ENCODE assay signal across 11 mouse cellular contexts in genomic region chr15:82342543-82342935, GRCm38 (mm10). TPM values are rescaled to one million over a fixed set of nuclear protein-coding genes. Genes with fewer than 3 reads are reported as not detected.
DNase-seq lines count a peak whose midpoint lies in the region; ATAC-seq lines count a peak whose summit lies in the region.
"Had no signal": no experiment of that assay in that cellular context is flagged by ENCODE, and none has a peak within 500 bp of the region (broad histone marks: within the 10 kb centered on the region; RNA-seq: fewer than 3 reads in every experiment).

No protein-coding gene starts in this region.

- H3K27ac ChIP-seq in heart, embryonic 16.5 days (ENCODE audit: low read length): peak overlapping the region; percentile 86
- H3K27ac ChIP-seq in limb, embryonic 13.5 days: no peak overlapping the region

- no peaks in the 10 kb centered on the region for H3K9me3 ChIP-seq in heart, embryonic 16.5 days (replicated peaks; ENCODE audit: control insufficient read depth, low read length)
- no peaks in the 10 kb centered on the region for H3K9me3 ChIP-seq in limb, embryonic 13.5 days
- H3K9me3 ChIP-seq: lung, embryonic 15.5 days had no signal

- ATAC-seq in heart, embryonic 16.5 days (replicated peaks; ENCODE audit: extremely low read depth, insufficient read depth, low FRiP score): no peak
- no peak for ATAC-seq in limb, embryonic 13.5 days (ENCODE audit: low FRiP score, low read depth)
- ATAC-seq: inflammation-experienced regulatory T-cells, adult 6 months had no signal

- H3K4me2 ChIP-seq in heart, embryonic 16.5 days (ENCODE audit: low read depth, low read length): peak overlapping the region; percentile 76
- peak overlapping the region; percentile 81 for H3K4me2 ChIP-seq in limb, embryonic 13.5 days (replicated peaks)

- no peaks in the 10 kb centered on the region for H3K36me3 ChIP-seq in heart, embryonic 16.5 days (ENCODE audit: control insufficient read depth, insufficient read depth)
- 0 out of 2 replicates have a peak, but pooled peaks cover 3% of the 10 kb centered on the region for H3K36me3 ChIP-seq in limb, embryonic 13.5 days
- H3K36me3 ChIP-seq: lung, embryonic 15.5 days had no signal

- intact Hi-C loops in heart, postnatal 14 days (cut with DNase I): no loop called here

- 73% methylated on average over 5 of the region's 5 CpGs for WGBS in heart, embryonic 16.5 days
- WGBS in limb, embryonic 13.5 days: 69% methylated on average over 5 of the region's 5 CpGs

- H3K27me3 ChIP-seq in heart, embryonic 16.5 days (ENCODE audit: control insufficient read depth, insufficient read depth, low read length): no peaks in the 10 kb centered on the region
- peaks cover 5% of the 10 kb centered on the region for H3K27me3 ChIP-seq in limb, embryonic 13.5 days
- H3K27me3 ChIP-seq: lung, embryonic 15.5 days had no signal

- peak overlapping the region; percentile 64; the same call in 1 of the 2 replicates for H3K4me3 ChIP-seq in heart, embryonic 16.5 days (ENCODE audit: low read length)
- H3K4me3 ChIP-seq in limb, embryonic 13.5 days: no peak overlapping the region

- peaks cover 36% of the 10 kb centered on the region for H3K4me1 ChIP-seq in heart, embryonic 16.5 days (ENCODE audit: control insufficient read depth, insufficient read depth, low read length)
- peaks cover 40% of the 10 kb centered on the region for H3K4me1 ChIP-seq in limb, embryonic 13.5 days

- DNase-seq in heart, postnatal 14 days: no peak
- peak; percentile 42 to 51 for DNase-seq in spleen, postnatal 10 days (ENCODE audit: low spot score in 2 of 2)
- no peak for DNase-seq in spleen, adult 12 weeks (ENCODE audit: low spot score)
- DNase-seq in ovary, adult 18-20 months (ENCODE audit: low spot score): no peak
- no peak for DNase-seq in layer of hippocampus, postnatal 10 days (ENCODE audit: low spot score in 2 of 2)
- DNase-seq: right cerebral cortex, adult 18-20 months; thymus, adult 18-20 months had no signal

- H3K9ac ChIP-seq in heart, embryonic 16.5 days (ENCODE audit: low read length): peak overlapping the region; percentile 87
- H3K9ac ChIP-seq in limb, embryonic 13.5 days: peak overlapping the region; percentile 84; the same call in 1 of the 2 replicates

RNA-seq across cellular contexts. Expression of gene Smdt1, which starts 3.8 kb away (rescaled TPM):
- polyA plus RNA-seq in heart, embryonic 16.5 days (2015; fragmentation: Nextera tagmentation; extraction: Ambion mirVana): 340 and 355 TPM in 2 replicates
- 100 to 1,000 TPM; 197 to 205 TPM for total RNA-seq in heart, postnatal 14 days (2021)
- 239 and 258 TPM in 2 replicates for polyA plus RNA-seq in limb, embryonic 13.5 days (2015; fragmentation: Nextera tagmentation; extraction: Ambion mirVana)
- 100 to 1,000 TPM; 158 to 179 TPM for total RNA-seq in layer of hippocampus, postnatal 10 days (2021)

RNA-seq across cellular contexts. Expression of gene Pheta2, which starts 3.8 kb away (rescaled TPM):
- polyA plus RNA-seq in heart, embryonic 16.5 days (2015; fragmentation: Nextera tagmentation; extraction: Ambion mirVana): 8.1 and 9.4 TPM in 2 replicates
- 1 to 10 TPM; 2.0 to 2.3 TPM for total RNA-seq in heart, postnatal 14 days (2021)
- 17.9 and 18.6 TPM in 2 replicates for polyA plus RNA-seq in limb, embryonic 13.5 days (2015; fragmentation: Nextera tagmentation; extraction: Ambion mirVana)
- total RNA-seq in layer of hippocampus, postnatal 10 days (2021): 1 to 10 TPM in 1 of 2 experiments, under 1 TPM in 1; 0.80 to 1.1 TPM

RNA-seq across cellular contexts. Expression of gene Naga, which starts 3.8 kb away (rescaled TPM):
- 44.1 and 47.8 TPM in 2 replicates for polyA plus RNA-seq in heart, embryonic 16.5 days (2015; fragmentation: Nextera tagmentation; extraction: Ambion mirVana)
- total RNA-seq in heart, postnatal 14 days (2021): 10 to 100 TPM; 28.9 to 33.4 TPM
- 45.5 and 48.1 TPM in 2 replicates for polyA plus RNA-seq in limb, embryonic 13.5 days (2015; fragmentation: Nextera tagmentation; extraction: Ambion mirVana)
- total RNA-seq in layer of hippocampus, postnatal 10 days (2021): 10 to 100 TPM; 36.9 to 43.3 TPM

RNA-seq across cellular contexts. Expression of gene Ndufa6, which starts 11.6 kb away (rescaled TPM):
- 604 and 609 TPM in 2 replicates for polyA plus RNA-seq in heart, embryonic 16.5 days (2015; fragmentation: Nextera tagmentation; extraction: Ambion mirVana)
- 100 to 1,000 TPM; 577 to 610 TPM for total RNA-seq in heart, postnatal 14 days (2021)
- polyA plus RNA-seq in limb, embryonic 13.5 days (2015; fragmentation: Nextera tagmentation; extraction: Ambion mirVana): 294 and 300 TPM in 2 replicates
- total RNA-seq in layer of hippocampus, postnatal 10 days (2021): 100 to 1,000 TPM; 201 to 212 TPM

RNA-seq across cellular contexts. Expression of gene Cyp2d22, which starts 37.5 kb away (rescaled TPM):
- polyA plus RNA-seq in heart, embryonic 16.5 days (2015; fragmentation: Nextera tagmentation; extraction: Ambion mirVana): 13.6 and 15.7 TPM in 2 replicates
- total RNA-seq in heart, postnatal 14 days (2021): 10 to 100 TPM; 21.9 to 25.7 TPM
- 7.3 and 9.5 TPM in 2 replicates for polyA plus RNA-seq in limb, embryonic 13.5 days (2015; fragmentation: Nextera tagmentation; extraction: Ambion mirVana)
- total RNA-seq in layer of hippocampus, postnatal 10 days (2021): 10 to 100 TPM; 18.8 to 19.5 TPM

Comparison
In these comparisons a context has a peak if more than half of its experiments do, and no peak if none do; other contexts are left out.
1. DNase-seq: peak in spleen, postnatal 10 days (2 of 2); none in heart, postnatal 14 days (0 of 2), spleen, adult 12 weeks (single experiment), ovary, adult 18-20 months (single experiment) and layer of hippocampus, postnatal 10 days (0 of 2).